Mouse (Mus musculus) stomach, embryonic 15.5 days (tissue): ENCODE measurements around the gene 1110065P20Rik. TPM values are rescaled to one million over a fixed set of nuclear protein-coding genes. Genes with fewer than 3 reads are reported as not detected.
A peak's percentile ranks its signal among the peaks of the same experiment; 100 is the strongest.

ENCODE experiments used
- ATAC-seq: fragments of 200-750 bp; cut with Nextera tagmentation; 2 replicates; pipeline ENCODE4 v1.8.0; 2017; ENCODE audit warnings: low read depth, moderate number of reproducible peaks, moderate TSS enrichment; ENCODE audit not compliant: insufficient read depth, low FRiP score
- H3K27ac ChIP-seq: fragments of 300-500 bp; sonication (generic); 2 replicates; pipeline ENCODE4 v1.5.1; 2015; ENCODE audit warnings: mild to moderate bottlenecking, inconsistent platforms
- H3K27me3 ChIP-seq: fragments of 300-500 bp; sonication (generic); replicated peaks from 2 replicates; pipeline ENCODE4 v1.6.1; 2015; ENCODE audit warnings: inconsistent platforms
- H3K36me3 ChIP-seq: fragments of 300-500 bp; sonication (generic); 2 replicates; pipeline ENCODE4 v1.6.1; 2015; ENCODE audit warnings: inconsistent platforms
- H3K4me1 ChIP-seq: fragments of 300-500 bp; sonication (generic); 2 replicates; pipeline ENCODE4 v1.6.1; 2015; ENCODE audit warnings: inconsistent platforms
- H3K4me2 ChIP-seq: fragments of 300-500 bp; sonication (generic); 2 replicates; pipeline ENCODE4 v1.6.1; 2015; ENCODE audit warnings: mild to moderate bottlenecking, inconsistent platforms
- H3K4me3 ChIP-seq: fragments of 300-500 bp; sonication (generic); replicated peaks from 2 replicates; pipeline ENCODE4 v1.5.1; 2015; ENCODE audit warnings: inconsistent platforms
- H3K9ac ChIP-seq: fragments of 300-500 bp; sonication (generic); 2 replicates; pipeline ENCODE4 v1.6.1; 2015; ENCODE audit warnings: inconsistent platforms
- H3K9me3 ChIP-seq: fragments of 300-500 bp; sonication (generic); 2 replicates; pipeline ENCODE4 v1.6.1; 2016; ENCODE audit warnings: inconsistent platforms
- WGBS: fragments of 180-500 bp; shearing (Covaris S2); methylation state at CpG from one replicate; pipeline ENCODE4 v1.1.7; 2015; 5-methylcytosine and 5-hydroxymethylcytosine counted together
- polyA plus RNA-seq: library from polyadenylated mRNA; unstranded; fragments of >200 nt; fragmentation: Nextera tagmentation; extraction: Ambion mirVana; gene quantifications from 2 replicates; pipeline ENCODE4 v1.2.1, GENCODE M21; 2015

Gene 1110065P20Rik
- polyA plus RNA-seq, 1 experiment from 2014 or later: 60.5 TPM

DNA sequence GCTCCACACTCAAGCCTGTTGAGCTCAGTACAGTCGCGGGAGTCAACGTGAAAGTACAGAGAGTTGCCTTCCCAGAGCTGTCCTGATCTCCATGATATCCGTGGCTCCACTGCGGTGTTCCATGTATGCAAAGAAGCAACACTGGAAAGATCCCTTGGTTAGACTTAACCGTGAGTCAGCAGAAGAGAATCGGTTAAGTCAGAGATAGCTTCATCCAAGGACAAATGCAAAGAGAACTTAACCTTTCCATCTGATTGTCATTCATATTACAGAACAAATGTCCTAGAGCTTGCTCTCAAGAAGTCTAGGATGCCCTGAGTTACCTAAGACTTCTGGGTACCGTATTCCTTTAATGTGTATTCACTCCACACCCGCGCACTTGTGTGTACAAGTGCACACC lies 18.2 kb downstream of the 1110065P20Rik start:
- H3K4me1 ChIP-seq: no peaks in the 10 kb centered on the region
- no peak for ATAC-seq
- H3K27ac ChIP-seq: no peak overlapping the region
- peaks cover 14% of the 10 kb centered on the region; the same call in 1 of the 2 replicates for H3K36me3 ChIP-seq
- no peaks in the 10 kb centered on the region for H3K27me3 ChIP-seq
- H3K9me3 ChIP-seq: no peaks in the 10 kb centered on the region
- H3K9ac ChIP-seq: no peak overlapping the region
- no peak overlapping the region for H3K4me2 ChIP-seq
- H3K4me3 ChIP-seq: no peak overlapping the region
- 94% methylated on average over 10 of the region's 10 CpGs for WGBS

DNA sequence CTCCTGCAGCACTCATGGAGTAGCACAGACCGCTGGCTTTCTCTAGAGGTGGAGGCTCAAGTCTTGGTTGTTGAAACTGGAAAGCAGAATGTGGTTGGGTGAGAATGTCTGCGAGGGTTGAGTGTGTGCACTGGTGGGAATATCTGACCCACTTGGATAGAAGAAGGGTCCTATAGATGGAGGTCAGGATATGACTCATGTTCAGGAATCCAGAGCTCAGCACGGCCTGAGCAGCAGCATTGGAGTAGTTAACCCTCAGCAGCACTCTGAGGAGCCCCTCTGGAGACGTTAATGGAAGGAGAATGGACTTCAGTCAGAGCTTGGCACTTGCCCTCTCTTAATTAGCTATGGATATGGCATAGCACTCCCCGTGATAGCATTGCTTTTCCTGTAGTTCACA lies 21.3 kb downstream of the 1110065P20Rik start:
- ATAC-seq: no peak

DNA sequence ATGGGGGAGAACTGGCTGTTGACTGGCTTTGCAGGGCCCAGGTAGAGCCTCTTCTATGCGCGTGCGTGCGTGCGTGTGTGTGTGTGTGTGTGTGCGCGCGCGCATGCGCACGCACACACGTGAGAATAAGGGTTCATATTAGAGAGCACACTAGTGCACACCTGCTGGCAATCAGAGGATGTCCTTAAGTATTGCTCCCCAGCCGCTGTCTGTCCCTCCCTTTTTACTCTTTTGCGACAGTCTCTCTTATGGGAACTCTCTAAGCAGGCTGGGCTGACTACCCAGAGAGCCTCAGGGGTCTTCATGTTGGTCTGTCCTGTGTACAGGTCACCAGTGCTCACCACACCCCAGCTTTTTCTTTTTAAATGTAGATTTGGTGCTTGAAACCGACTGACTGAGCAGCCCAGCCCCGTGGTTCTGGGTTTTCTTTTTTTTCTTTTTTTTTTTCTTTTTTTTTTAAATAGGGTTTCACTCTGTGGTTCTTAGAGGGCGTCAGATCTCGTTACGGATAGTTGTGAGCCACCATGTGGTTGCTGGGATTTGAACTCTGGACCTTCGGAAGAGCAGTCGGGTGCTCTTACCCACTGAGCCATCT lies 25.5 kb downstream of the 1110065P20Rik start:
- 94% methylated on average over 21 of the region's 21 CpGs for WGBS
- peaks cover 20% of the 10 kb centered on the region; the same call in 1 of the 2 replicates for H3K36me3 ChIP-seq

More for the DNA sequence above, 21.3 kb downstream of the 1110065P20Rik start:
- H3K36me3 ChIP-seq: peaks cover 22% of the 10 kb centered on the region
- no peak overlapping the region for H3K9ac ChIP-seq
- H3K4me2 ChIP-seq: no peak overlapping the region
- 73% methylated on average over 5 of the region's 5 CpGs for WGBS
- no peaks in the 10 kb centered on the region for H3K4me1 ChIP-seq
- H3K27me3 ChIP-seq: no peaks in the 10 kb centered on the region
- no peak overlapping the region for H3K4me3 ChIP-seq
- H3K27ac ChIP-seq: no peak overlapping the region
- no peaks in the 10 kb centered on the region for H3K9me3 ChIP-seq

DNA sequence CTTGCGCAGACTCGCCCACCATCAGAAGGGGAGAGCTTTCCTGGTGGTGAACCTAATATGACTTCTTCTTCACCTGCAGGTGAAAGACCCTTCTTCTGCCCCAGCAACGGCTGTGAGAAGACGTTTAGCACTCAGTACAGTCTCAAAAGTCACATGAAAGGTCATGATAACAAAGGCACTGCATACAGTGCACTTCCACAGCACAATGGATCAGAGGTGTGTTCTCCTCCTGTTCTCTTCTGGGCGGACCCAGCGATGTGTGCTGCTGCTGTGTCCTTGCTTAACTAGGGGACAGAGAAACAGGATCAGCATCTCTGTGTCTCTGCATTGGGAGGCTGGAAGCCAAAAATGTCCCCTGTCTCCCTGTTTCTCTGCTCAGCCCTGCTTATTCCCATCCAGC lies 26.0 kb downstream of the 1110065P20Rik start:
- no peak for ATAC-seq
- H3K4me1 ChIP-seq: no peaks in the 10 kb centered on the region
- no peak overlapping the region for H3K4me3 ChIP-seq
- H3K9ac ChIP-seq: no peak overlapping the region
- no peak overlapping the region for H3K4me2 ChIP-seq
- no peaks in the 10 kb centered on the region for H3K9me3 ChIP-seq
- H3K27ac ChIP-seq: no peak overlapping the region
- H3K27me3 ChIP-seq: no peaks in the 10 kb centered on the region
- 91% methylated on average over 6 of the region's 6 CpGs for WGBS
- peaks cover 23% of the 10 kb centered on the region for H3K36me3 ChIP-seq

More for the DNA sequence above, 25.5 kb downstream of the 1110065P20Rik start:
- Histone ChIP-seq H3K27ac (no peak overlapping the region), H3K9me3 (no peaks in the 10 kb centered on the region), H3K27me3 (no peaks in the 10 kb centered on the region), H3K4me2 (no peak overlapping the region), H3K4me3 (no peak overlapping the region), H3K9ac (no peak overlapping the region), H3K4me1 (no peaks in the 10 kb centered on the region)
- no peak for ATAC-seq

DNA sequence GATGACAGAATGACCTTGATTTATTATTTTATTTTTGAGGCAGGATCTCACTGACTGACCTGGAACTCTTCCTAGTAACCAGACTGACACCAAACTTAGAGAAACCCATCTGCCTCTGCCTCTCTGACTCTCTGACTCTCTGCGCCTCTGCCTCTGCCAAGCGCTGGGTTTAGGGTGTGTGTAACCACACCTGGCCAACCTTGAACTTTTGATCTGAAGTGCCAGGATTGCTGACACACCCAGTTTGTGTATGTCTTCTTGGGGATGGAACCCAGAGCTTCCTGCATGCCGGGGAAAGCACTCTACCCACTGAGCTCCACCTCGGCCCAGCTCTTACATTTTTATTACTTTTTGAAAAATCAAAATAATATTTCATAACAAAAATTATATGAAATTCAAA lies 32.2 kb downstream of the 1110065P20Rik start:
- H3K9ac ChIP-seq: no peak overlapping the region
- 89% methylated on average over 4 of the region's 4 CpGs for WGBS
- no peak for ATAC-seq
- H3K9me3 ChIP-seq: no peaks in the 10 kb centered on the region
- no peak overlapping the region for H3K4me3 ChIP-seq
- 0 out of 2 replicates have a peak, but pooled peaks cover 10% of the 10 kb centered on the region for H3K4me1 ChIP-seq
- H3K4me2 ChIP-seq: no peak overlapping the region
- H3K27me3 ChIP-seq: no peaks in the 10 kb centered on the region
- no peak overlapping the region for H3K27ac ChIP-seq
- H3K36me3 ChIP-seq: peaks cover 5% of the 10 kb centered on the region; the same call in 1 of the 2 replicates

DNA sequence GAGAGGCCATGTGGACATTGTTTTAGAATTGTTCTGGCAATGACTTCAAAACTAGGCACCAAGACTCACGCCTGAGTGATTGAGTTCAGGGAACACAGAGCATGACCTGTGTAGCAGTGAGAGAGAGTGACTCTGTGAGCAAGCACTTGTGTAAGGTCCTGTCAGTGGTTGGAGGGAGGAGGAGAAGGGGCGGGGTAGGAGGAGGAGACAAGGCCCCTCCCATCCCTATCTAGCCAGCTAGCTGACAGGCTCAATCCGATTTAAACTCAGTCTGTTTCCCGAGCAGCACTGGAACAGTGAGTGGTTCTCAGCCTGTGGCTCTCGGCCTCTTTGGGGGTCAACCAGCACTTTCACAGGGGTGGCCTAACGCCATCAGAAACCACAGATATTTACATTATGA lies 33.2 kb downstream of the 1110065P20Rik start:
- Histone ChIP-seq H3K36me3 (peaks cover 5% of the 10 kb centered on the region), H3K9me3 (no peaks in the 10 kb centered on the region), H3K9ac (no peak overlapping the region), H3K27me3 (no peaks in the 10 kb centered on the region), H3K4me2 (no peak overlapping the region), H3K4me3 (no peak overlapping the region), H3K27ac (no peak overlapping the region), H3K4me1 (0 out of 2 replicates have a peak, but pooled peaks cover 10% of the 10 kb centered on the region)
- ATAC-seq: peak; percentile 92
- 19% methylated on average over 6 of the region's 6 CpGs for WGBS

DNA sequence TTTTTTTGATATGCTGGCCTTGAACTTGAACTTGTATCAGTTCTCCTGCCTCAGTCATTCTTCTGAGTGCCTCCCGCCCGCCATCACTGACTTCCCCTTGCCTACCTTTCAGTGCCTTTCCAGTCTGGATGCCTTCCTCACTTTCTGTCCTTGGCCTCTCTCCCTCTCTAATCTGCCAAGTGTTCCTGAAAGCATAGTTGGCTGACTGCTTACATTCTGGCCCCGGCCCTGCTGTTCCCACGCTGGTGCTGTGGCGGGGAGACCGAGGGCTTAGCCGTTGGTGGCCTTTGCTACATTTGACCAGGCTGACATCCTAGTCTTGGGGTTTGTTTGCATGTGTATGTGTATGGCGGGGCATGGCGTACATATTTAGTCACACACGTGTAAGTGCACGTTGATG lies 35.1 kb downstream of the 1110065P20Rik start:
- Histone ChIP-seq H3K9ac (no peak overlapping the region), H3K36me3 (peaks cover 5% of the 10 kb centered on the region), H3K4me2 (no peak overlapping the region), H3K4me3 (no peak overlapping the region), H3K27ac (no peak overlapping the region), H3K27me3 (no peaks in the 10 kb centered on the region), H3K4me1 (0 out of 2 replicates have a peak, but pooled peaks cover 10% of the 10 kb centered on the region), H3K9me3 (no peaks in the 10 kb centered on the region)
- no peak for ATAC-seq
- 93% methylated on average over 11 of the region's 11 CpGs for WGBS

DNA sequence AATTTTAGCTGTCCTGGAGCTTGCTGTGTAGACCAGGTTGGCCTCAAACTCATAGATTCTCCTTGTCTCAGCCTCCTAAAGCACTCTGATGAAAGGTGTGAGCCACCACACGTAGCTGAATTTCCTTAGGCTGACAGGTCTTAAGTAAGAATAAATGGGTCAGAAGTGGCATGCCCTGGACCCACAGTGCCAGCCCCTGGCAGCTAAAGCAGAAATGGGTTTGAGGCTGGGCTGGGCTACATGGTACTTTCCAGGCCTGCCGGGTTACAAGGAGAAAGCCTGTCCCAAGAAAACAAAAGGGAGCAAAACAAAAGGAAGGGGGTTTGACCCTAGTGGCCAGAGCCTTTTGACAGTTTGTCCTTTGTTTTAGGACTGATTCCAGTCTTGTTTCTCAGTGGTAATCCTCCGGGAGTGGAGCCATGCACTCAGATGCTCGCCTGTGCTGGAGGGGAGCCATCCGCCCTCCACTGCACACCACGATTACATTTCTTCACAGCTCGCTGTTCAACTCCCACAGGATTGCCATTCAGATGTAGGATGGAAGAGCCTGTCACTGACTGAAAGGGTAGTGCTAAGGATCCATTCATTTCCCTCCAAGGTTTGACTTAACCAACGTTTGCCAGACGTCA lies 39.5 kb downstream of the 1110065P20Rik start:
- no peak overlapping the region for H3K9ac ChIP-seq
- H3K27ac ChIP-seq: no peak overlapping the region
- peaks cover 3% of the 10 kb centered on the region; the same call in 1 of the 2 replicates for H3K36me3 ChIP-seq
- 64% methylated on average over 9 of the region's 9 CpGs for WGBS
- no peak for ATAC-seq
- H3K27me3 ChIP-seq: no peaks in the 10 kb centered on the region
- no peak overlapping the region for H3K4me2 ChIP-seq
- no peak overlapping the region for H3K4me3 ChIP-seq
- no peaks in the 10 kb centered on the region for H3K9me3 ChIP-seq
- H3K4me1 ChIP-seq: no peaks in the 10 kb centered on the region

DNA sequence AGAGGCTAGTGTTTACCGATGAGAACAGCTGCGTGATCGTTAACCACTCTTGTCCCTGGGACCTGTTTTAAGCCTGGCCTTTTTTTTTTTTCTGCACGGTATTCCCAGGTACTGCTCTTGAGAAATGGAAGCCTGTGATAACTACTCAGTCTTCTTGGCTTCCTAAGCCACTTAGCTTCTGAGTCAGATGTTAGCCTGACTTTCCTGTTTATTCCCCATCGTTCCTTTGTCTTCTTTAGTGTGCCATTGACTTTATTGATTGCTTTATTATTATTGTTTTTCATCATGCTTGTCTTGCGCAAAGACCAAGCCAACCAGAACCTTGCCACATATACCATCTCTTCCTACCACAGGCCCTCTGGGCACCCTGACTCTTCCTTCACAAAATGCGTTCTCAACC lies 40.9 kb downstream of the 1110065P20Rik start:
- ATAC-seq: no peak
- H3K27me3 ChIP-seq: no peaks in the 10 kb centered on the region
- H3K9ac ChIP-seq: no peak overlapping the region
- no peak overlapping the region for H3K4me2 ChIP-seq
- peaks cover 12% of the 10 kb centered on the region; the same call in 1 of the 2 replicates for H3K36me3 ChIP-seq
- no peaks in the 10 kb centered on the region for H3K9me3 ChIP-seq
- 81% methylated on average over 7 of the region's 7 CpGs for WGBS
- no peaks in the 10 kb centered on the region for H3K4me1 ChIP-seq
- H3K27ac ChIP-seq: no peak overlapping the region
- H3K4me3 ChIP-seq: no peak overlapping the region

DNA sequence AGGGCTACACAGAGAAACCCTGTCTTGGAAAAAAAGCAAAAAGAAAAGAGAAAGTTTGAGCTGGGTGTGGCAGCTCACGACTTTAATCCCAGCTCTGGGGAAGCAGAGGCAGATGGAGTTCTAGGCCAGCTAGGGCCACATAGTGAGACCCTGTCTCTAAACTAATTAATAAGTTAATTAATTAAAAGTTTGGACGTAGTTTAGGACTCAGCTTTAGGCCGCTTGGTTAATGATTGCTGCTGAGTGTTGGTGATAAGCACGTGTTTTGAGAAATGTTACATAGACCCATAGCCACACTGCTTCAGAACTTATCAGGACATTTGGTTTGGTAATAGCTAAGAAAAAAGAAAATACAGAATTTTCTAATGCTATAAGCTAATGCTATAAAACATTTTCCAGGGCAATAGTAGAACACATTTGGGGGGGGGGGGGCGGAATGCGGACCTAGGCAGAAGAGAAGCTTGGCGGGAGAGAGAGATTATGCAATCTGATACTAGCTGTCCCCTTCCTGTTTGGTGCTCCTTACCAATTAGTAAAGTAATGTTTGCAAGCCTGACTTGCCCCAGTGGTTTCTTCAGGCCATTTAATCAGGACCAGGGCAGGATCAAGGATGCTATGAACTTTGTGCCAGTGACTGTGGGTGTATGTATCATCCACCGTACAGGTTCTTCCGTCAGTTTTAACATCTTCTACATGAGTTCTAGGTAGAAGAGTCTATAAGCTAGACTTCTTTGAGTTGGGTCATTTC lies 41.7 kb downstream of the 1110065P20Rik start:
- no peak overlapping the region for H3K27ac ChIP-seq
- no peak overlapping the region for H3K4me3 ChIP-seq
- WGBS: 77% methylated on average over 9 of the region's 9 CpGs
- ATAC-seq: no peak
- no peaks in the 10 kb centered on the region for H3K4me1 ChIP-seq
- H3K4me2 ChIP-seq: no peak overlapping the region
- H3K9me3 ChIP-seq: no peaks in the 10 kb centered on the region
- H3K36me3 ChIP-seq: peaks cover 20% of the 10 kb centered on the region; the same call in 1 of the 2 replicates
- H3K27me3 ChIP-seq: no peaks in the 10 kb centered on the region
- H3K9ac ChIP-seq: no peak overlapping the region

DNA sequence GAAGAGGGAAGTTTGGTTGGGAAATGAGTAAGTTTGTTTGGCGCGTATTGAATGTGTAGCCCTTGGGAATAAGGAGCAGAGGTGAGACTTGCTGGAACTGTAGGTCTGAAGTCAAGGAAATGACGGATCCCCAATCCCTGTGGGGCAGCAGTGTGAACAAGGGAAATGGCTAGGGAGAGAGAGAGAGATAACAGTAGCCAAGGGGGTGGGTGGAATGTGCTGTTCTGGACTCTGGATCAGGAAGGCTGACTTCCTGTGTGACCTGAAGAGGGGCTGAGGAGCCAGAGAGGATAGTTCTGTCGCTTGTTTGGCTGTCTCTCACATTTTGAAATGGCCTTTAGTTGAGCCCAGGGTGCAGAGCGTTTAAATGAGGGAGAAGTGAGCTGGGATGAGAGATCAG lies 42.5 kb downstream of the 1110065P20Rik start:
- Histone ChIP-seq H3K4me2 (no peak overlapping the region), H3K9ac (no peak overlapping the region), H3K36me3 (peaks cover 20% of the 10 kb centered on the region; the same call in 1 of the 2 replicates), H3K4me1 (peaks cover 1% of the 10 kb centered on the region), H3K27me3 (no peaks in the 10 kb centered on the region), H3K27ac (no peak overlapping the region), H3K9me3 (no peaks in the 10 kb centered on the region), H3K4me3 (no peak overlapping the region)
- 69% methylated on average over 5 of the region's 5 CpGs for WGBS
- no peak for ATAC-seq

DNA sequence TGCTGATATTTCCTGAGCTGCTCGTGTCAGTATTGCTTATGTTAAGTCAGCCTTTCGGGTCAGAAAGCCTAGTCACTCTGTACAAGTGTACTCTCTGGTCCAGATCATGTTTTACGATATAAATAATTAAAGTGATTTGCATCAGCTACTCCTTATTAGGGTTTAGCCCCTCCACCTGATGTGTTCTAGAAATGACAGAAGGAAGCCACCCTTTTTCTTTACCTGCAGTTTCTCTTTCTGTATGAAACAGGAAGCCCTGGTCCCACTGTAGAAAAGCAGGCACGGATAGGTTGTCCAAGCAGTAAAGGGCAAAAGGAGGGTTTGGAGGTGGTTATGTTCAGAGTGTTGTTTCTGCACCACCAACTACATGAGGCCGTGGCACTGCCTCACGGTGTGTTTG lies 47.6 kb downstream of the 1110065P20Rik start:
- Histone ChIP-seq H3K36me3 (peaks cover 38% of the 10 kb centered on the region; the same call in 1 of the 2 replicates), H3K9me3 (no peaks in the 10 kb centered on the region), H3K9ac (no peak overlapping the region), H3K27ac (no peak overlapping the region), H3K4me2 (peak overlapping the region; percentile 84), H3K27me3 (no peaks in the 10 kb centered on the region), H3K4me1 (peaks cover 15% of the 10 kb centered on the region), H3K4me3 (peak overlapping the region; percentile 96)
- no peak for ATAC-seq
- 73% methylated on average over 6 of the region's 6 CpGs for WGBS
